ENCODE assay signal across 29 mouse cellular contexts in genomic region chr10:83766882-83767281, GRCm38 (mm10). TPM values are rescaled to one million over a fixed set of nuclear protein-coding genes. Genes with fewer than 3 reads are reported as not detected.
DNase-seq lines count a peak whose midpoint lies in the region; ATAC-seq and TF ChIP-seq lines count a peak whose summit lies in the region.
"Had no signal": no experiment of that assay in that cellular context is flagged by ENCODE, and none has a peak within 500 bp of the region (broad histone marks: within the 10 kb centered on the region; RNA-seq: fewer than 3 reads in every experiment).

No protein-coding gene starts in this region.

- no peak for ATAC-seq in embryonic facial prominence, embryonic 14.5 days (ENCODE audit: low read depth)
- no peak for ATAC-seq in kidney, postnatal 0 days (replicated peaks; ENCODE audit: low FRiP score, low read depth)
- ATAC-seq in lung, embryonic 16.5 days (ENCODE audit: low read depth), result peak; percentile 87
- no peak for ATAC-seq in frontal cortex, adult (ENCODE audit: low TSS enrichment)
- ATAC-seq: forebrain, embryonic 15.5 days; intestine, postnatal 0 days; midbrain, embryonic 16.5 days; Patski had no signal

- peak; percentile 54 for DNase-seq in embryonic facial prominence, embryonic 14.5 days (ENCODE audit: low spot score)
- no peak for DNase-seq in embryonic facial prominence, embryonic 10.5 days (ENCODE audit: low spot score)
- peak; percentile 82 for DNase-seq in kidney, postnatal 0 days (ENCODE audit: low spot score)
- no peak for DNase-seq in kidney, adult 2 months
- no peak for DNase-seq in lung, postnatal 36 days
- DNase-seq: adrenal gland, postnatal 10 days; cerebellum, adult 8-10 months; cerebellum, postnatal 25 days; gastrocnemius, adult 2 months; gastrocnemius, postnatal 36 days; heart, adult 2 months; lung, postnatal 14 days had no signal

- H3K9me3 ChIP-seq in embryonic facial prominence, embryonic 14.5 days (ENCODE audit: control insufficient read depth, low read length), result no peaks in the 10 kb centered on the region
- H3K9me3 ChIP-seq in embryonic facial prominence, embryonic 10.5 days, result no peaks in the 10 kb centered on the region
- no peaks in the 10 kb centered on the region for H3K9me3 ChIP-seq in kidney, postnatal 0 days (replicated peaks; ENCODE audit: low read length)
- H3K9me3 ChIP-seq in lung, embryonic 16.5 days (ENCODE audit: control insufficient read depth, low read length), result no peaks in the 10 kb centered on the region
- H3K9me3 ChIP-seq: forebrain, embryonic 15.5 days; liver, embryonic 15.5 days had no signal

- no peaks in the 10 kb centered on the region for H3K27me3 ChIP-seq in embryonic facial prominence, embryonic 14.5 days (replicated peaks; ENCODE audit: control insufficient read depth, insufficient read depth, low read length)
- no peaks in the 10 kb centered on the region for H3K27me3 ChIP-seq in embryonic facial prominence, embryonic 10.5 days (replicated peaks; ENCODE audit: low read depth, poor library complexity, severe bottlenecking)
- H3K27me3 ChIP-seq in kidney, postnatal 0 days (ENCODE audit: insufficient read depth, low read length), result no peaks in the 10 kb centered on the region
- no peaks in the 10 kb centered on the region for H3K27me3 ChIP-seq in kidney, adult 2 months (replicated peaks; ENCODE audit: control insufficient read depth, insufficient read depth, low read length)
- H3K27me3 ChIP-seq in lung, embryonic 16.5 days (ENCODE audit: control insufficient read depth, insufficient read depth, low read depth, low read length), result no peaks in the 10 kb centered on the region
- H3K27me3 ChIP-seq: embryonic facial prominence, embryonic 12.5 days; forebrain, embryonic 15.5 days; heart, embryonic 12.5 days; limb, embryonic 12.5 days; liver, embryonic 15.5 days had no signal

- H3K36me3 ChIP-seq in embryonic facial prominence, embryonic 14.5 days (ENCODE audit: control insufficient read depth, insufficient read depth, low read length), result no peaks in the 10 kb centered on the region
- H3K36me3 ChIP-seq in embryonic facial prominence, embryonic 10.5 days (replicated peaks), result peaks cover 18% of the 10 kb centered on the region
- no peaks in the 10 kb centered on the region; the same call in 1 of the 2 replicates for H3K36me3 ChIP-seq in kidney, postnatal 0 days (ENCODE audit: insufficient read depth, low read length)
- H3K36me3 ChIP-seq in kidney, adult 2 months (ENCODE audit: control insufficient read depth, insufficient read depth, low read length), result no peaks in the 10 kb centered on the region
- H3K36me3 ChIP-seq in lung, embryonic 16.5 days (ENCODE audit: control insufficient read depth, insufficient read depth, low read length), result 0 out of 2 replicates have a peak, but pooled peaks cover 4% of the 10 kb centered on the region
- H3K36me3 ChIP-seq: embryonic facial prominence, embryonic 12.5 days; forebrain, embryonic 15.5 days; G1E; liver, embryonic 15.5 days had no signal

- H3K4me3 ChIP-seq in embryonic facial prominence, embryonic 14.5 days (ENCODE audit: low read depth, low read length), result no peak overlapping the region
- no peak overlapping the region for H3K4me3 ChIP-seq in embryonic facial prominence, embryonic 10.5 days
- no peak overlapping the region for H3K4me3 ChIP-seq in kidney, postnatal 0 days (replicated peaks; ENCODE audit: low read depth, low read length)
- H3K4me3 ChIP-seq in kidney, adult 2 months (ENCODE audit: insufficient read depth, low read depth, low read length), result no peak overlapping the region
- H3K4me3 ChIP-seq in lung, embryonic 16.5 days (ENCODE audit: low read length), result no peak overlapping the region
- H3K4me3 ChIP-seq: embryonic facial prominence, embryonic 12.5 days; forebrain, embryonic 10.5 days; forebrain, embryonic 15.5 days; gastrocnemius, adult 2 months; heart, adult 2 months; heart, embryonic 12.5 days; layer of hippocampus, adult 2 months; left cerebral cortex, adult 2 months; limb, embryonic 12.5 days; liver, embryonic 15.5 days had no signal

- no peak overlapping the region for H3K9ac ChIP-seq in embryonic facial prominence, embryonic 14.5 days (ENCODE audit: low read depth, low read length)
- H3K9ac ChIP-seq in kidney, postnatal 0 days (ENCODE audit: low read depth, low read length), result no peak overlapping the region
- H3K9ac ChIP-seq in lung, embryonic 16.5 days (ENCODE audit: low read length), result no peak overlapping the region
- H3K9ac ChIP-seq: embryonic facial prominence, embryonic 12.5 days; forebrain, embryonic 15.5 days; heart, embryonic 12.5 days; hindbrain, embryonic 14.5 days; limb, embryonic 12.5 days; liver, embryonic 15.5 days had no signal

- H3K4me2 ChIP-seq in embryonic facial prominence, embryonic 14.5 days (ENCODE audit: low read depth, low read length), result no peak overlapping the region
- H3K4me2 ChIP-seq in kidney, postnatal 0 days (ENCODE audit: low read length), result no peak overlapping the region
- no peak overlapping the region for H3K4me2 ChIP-seq in lung, embryonic 16.5 days (ENCODE audit: low read depth, low read length)
- H3K4me2 ChIP-seq: embryonic facial prominence, embryonic 12.5 days; forebrain, embryonic 15.5 days; heart, embryonic 12.5 days; hindbrain, embryonic 14.5 days; limb, embryonic 12.5 days; liver, embryonic 15.5 days; midbrain, embryonic 11.5 days had no signal

- no peaks in the 10 kb centered on the region for H3K4me1 ChIP-seq in embryonic facial prominence, embryonic 14.5 days (ENCODE audit: control insufficient read depth, insufficient read depth, low read length)
- H3K4me1 ChIP-seq in embryonic facial prominence, embryonic 10.5 days, result no peaks in the 10 kb centered on the region
- no peaks in the 10 kb centered on the region for H3K4me1 ChIP-seq in kidney, postnatal 0 days (replicated peaks; ENCODE audit: insufficient read depth, low read length)
- no peaks in the 10 kb centered on the region for H3K4me1 ChIP-seq in kidney, adult 2 months (ENCODE audit: control insufficient read depth, insufficient read depth, low read length)
- H3K4me1 ChIP-seq in lung, embryonic 16.5 days (replicated peaks; ENCODE audit: control insufficient read depth, insufficient read depth, low read length), result no peaks in the 10 kb centered on the region
- H3K4me1 ChIP-seq: embryonic facial prominence, embryonic 12.5 days; forebrain, embryonic 10.5 days; forebrain, embryonic 15.5 days; heart, embryonic 12.5 days; limb, embryonic 12.5 days; liver, embryonic 15.5 days had no signal

- TF ChIP-seq CTCF in kidney, postnatal 0 days (IDR thresholded peaks at IDR 0.05; ENCODE audit: low read depth), result no peak
- TF ChIP-seq CTCF in kidney, adult 2 months (conservative IDR thresholded peaks at IDR 0.05; ENCODE audit: insufficient read depth, insufficient read length, low read depth, low read length), result no peak

- TF ChIP-seq POLR2A in kidney, adult 2 months (IDR thresholded peaks at IDR 0.05; ENCODE audit: low read depth, low read length), result no peak

- no peak overlapping the region for H3K27ac ChIP-seq in embryonic facial prominence, embryonic 14.5 days (replicated peaks; ENCODE audit: low read depth, low read length)
- no peak overlapping the region for H3K27ac ChIP-seq in embryonic facial prominence, embryonic 10.5 days (replicated peaks)
- no peak overlapping the region for H3K27ac ChIP-seq in kidney, postnatal 0 days
- no peak overlapping the region for H3K27ac ChIP-seq in kidney, adult 2 months (ENCODE audit: insufficient read depth, low read depth, low read length)
- no peak overlapping the region for H3K27ac ChIP-seq in lung, embryonic 16.5 days (ENCODE audit: low read length)
- H3K27ac ChIP-seq: embryonic facial prominence, embryonic 12.5 days; forebrain, embryonic 10.5 days; forebrain, embryonic 15.5 days; gastrocnemius, adult 2 months; heart, adult 2 months; hindbrain, embryonic 14.5 days; layer of hippocampus, adult 2 months; left cerebral cortex, adult 2 months; limb, embryonic 12.5 days; liver, embryonic 15.5 days had no signal

RNA-seq across cellular contexts. Expression of gene 1500009L16Rik, which starts 44.2 kb away (rescaled TPM):
- 22.7 and 25.8 TPM in 2 replicates for polyA plus RNA-seq in embryonic facial prominence, embryonic 14.5 days (2014; fragmentation: Nextera tagmentation; extraction: Ambion mirVana)
- polyA plus RNA-seq in embryonic facial prominence, embryonic 10.5 days (2016; fragmentation: Nextera tagmentation; extraction: Ambion mirVana), result 44.6 and 46.0 TPM in 2 replicates
- 31.1 and 32.7 TPM in 2 replicates for polyA plus RNA-seq in kidney, postnatal 0 days (2015; fragmentation: Nextera tagmentation; extraction: Ambion mirVana)
- 1.2 and 1.3 TPM in 2 replicates for polyA plus RNA-seq in kidney, adult 2 months (2012; rRNA removed)
- 44.4 and 49.7 TPM in 2 replicates for polyA plus RNA-seq in lung, embryonic 16.5 days (2015; fragmentation: Nextera tagmentation; extraction: Ambion mirVana)
- polyA plus RNA-seq: G1E; liver, adult 2 months had no signal

Comparison
In these comparisons a context has a peak if more than half of its experiments do, and no peak if none do; other contexts are left out.
1. DNase-seq: peak in embryonic facial prominence, embryonic 14.5 days (single experiment) and kidney, postnatal 0 days (single experiment); none in embryonic facial prominence, embryonic 10.5 days (single experiment), kidney, adult 2 months (single experiment) and lung, postnatal 36 days (single experiment).
2. RNA of gene 1500009L16Rik, which starts 44.2 kb away (polyA plus RNA-seq): 44.6 to 46.0 TPM in embryonic facial prominence, embryonic 10.5 days, 44.4 to 49.7 TPM in lung, embryonic 16.5 days, 31.1 to 32.7 TPM in kidney, postnatal 0 days and 22.7 to 25.8 TPM in embryonic facial prominence, embryonic 14.5 days; 1.2 to 1.3 TPM in kidney, adult 2 months; every median in the first group is over 10 times any median in the second.